Mouse (Mus musculus): ENCODE data around the gene Ccser2. TPM values are rescaled to one million over a fixed set of nuclear protein-coding genes. Genes with fewer than 3 reads are reported as not detected.

The Ccser2 gene
- total and polyA plus RNA-seq, 2 experiments from 2014 or later: 98.3 to 101 TPM

DNA sequence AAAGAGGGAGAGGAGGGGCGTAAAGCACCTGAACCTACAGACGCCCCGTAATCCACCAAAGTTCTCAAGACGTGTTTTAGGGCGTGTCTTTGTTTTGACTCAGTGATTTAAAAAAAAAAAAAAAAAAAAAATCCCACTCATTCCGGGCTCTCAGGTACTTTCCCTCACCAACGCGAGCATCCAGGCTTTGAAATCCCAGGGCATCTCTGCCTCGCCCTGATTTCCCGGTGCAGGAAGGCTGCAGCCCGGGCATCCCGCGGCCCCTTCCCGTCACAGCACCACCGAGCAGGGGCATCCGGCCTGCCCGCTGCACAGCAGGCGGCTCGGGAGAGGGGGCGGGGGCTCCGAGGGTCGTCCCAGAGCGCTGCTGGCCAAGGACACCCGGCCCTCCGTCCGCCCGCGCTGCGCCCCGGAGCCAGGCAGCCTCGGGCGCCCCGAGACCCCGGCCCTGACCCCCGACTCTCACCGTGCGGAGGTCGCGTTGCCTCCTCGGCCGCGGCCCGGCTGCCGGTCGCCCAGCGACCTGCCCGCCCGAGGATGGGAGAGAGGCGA, 425 bp downstream of the Ccser2 start:
- peak overlapping the region; percentile 93 for H3K4me3 ChIP-seq (ENCODE audit: low read depth, low read length)
- peak overlapping the region; percentile 81 for H3K27ac ChIP-seq (ENCODE audit: low read depth, low read length)
- H3K4me1 ChIP-seq (ENCODE audit: insufficient read depth): peaks cover 6% of the 10 kb centered on the region; the same call in 1 of the 2 replicates
- peak overlapping the region; percentile 58 for H3K4me2 ChIP-seq (ENCODE audit: low read depth)
- H3K9me3 ChIP-seq (ENCODE audit: low read length): no peaks in the 10 kb centered on the region
- 4% methylated on average over 48 of the region's 49 CpGs for WGBS
- no peak for DNase-seq
- peak; percentile 75 for ATAC-seq
- TF ChIP-seq CTCF (IDR thresholded peaks at IDR 0.05; ENCODE audit: low read depth): no peak
- H3K27me3 ChIP-seq (ENCODE audit: insufficient read depth, low read length): no peaks in the 10 kb centered on the region
- no peaks in the 10 kb centered on the region for H3K36me3 ChIP-seq (ENCODE audit: insufficient read depth)
- H3K9ac ChIP-seq: peak overlapping the region; percentile 92

DNA sequence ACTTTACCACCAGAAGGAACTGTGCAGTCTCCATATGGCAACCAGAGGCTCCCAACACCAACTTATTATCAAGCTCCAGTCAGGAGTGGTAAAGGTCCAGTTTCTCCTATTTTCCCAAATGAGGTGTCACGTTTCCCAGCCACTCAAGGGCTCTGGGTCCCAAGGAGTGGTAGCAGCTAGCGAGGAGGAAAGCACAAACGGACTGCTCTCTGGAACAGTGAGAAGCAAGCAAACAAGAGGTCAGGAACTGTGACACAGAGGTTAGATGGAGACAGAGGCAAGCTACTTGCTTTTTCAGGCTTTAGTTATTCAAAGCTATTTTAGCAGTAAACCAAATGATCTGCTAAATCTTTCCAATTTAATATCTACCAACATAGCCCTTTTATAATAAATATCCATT, 3.2 kb downstream of the Ccser2 start:
- Histone ChIP-seq H3K27me3 (ENCODE audit: insufficient read depth, low read length) (no peaks in the 10 kb centered on the region), H3K27ac (ENCODE audit: low read depth, low read length) (no peak overlapping the region), H3K4me3 (ENCODE audit: low read depth, low read length) (no peak overlapping the region), H3K4me1 (ENCODE audit: insufficient read depth) (peaks cover 6% of the 10 kb centered on the region; the same call in 1 of the 2 replicates), H3K4me2 (ENCODE audit: low read depth) (no peak overlapping the region), H3K9me3 (ENCODE audit: low read length) (no peaks in the 10 kb centered on the region), H3K9ac (no peak overlapping the region), H3K36me3 (ENCODE audit: insufficient read depth) (no peaks in the 10 kb centered on the region)
- ATAC-seq: no peak
- DNase-seq: no peak
- TF ChIP-seq CTCF (IDR thresholded peaks at IDR 0.05; ENCODE audit: low read depth): no peak
- WGBS: 59% methylated on average over 3 of the region's 3 CpGs

DNA sequence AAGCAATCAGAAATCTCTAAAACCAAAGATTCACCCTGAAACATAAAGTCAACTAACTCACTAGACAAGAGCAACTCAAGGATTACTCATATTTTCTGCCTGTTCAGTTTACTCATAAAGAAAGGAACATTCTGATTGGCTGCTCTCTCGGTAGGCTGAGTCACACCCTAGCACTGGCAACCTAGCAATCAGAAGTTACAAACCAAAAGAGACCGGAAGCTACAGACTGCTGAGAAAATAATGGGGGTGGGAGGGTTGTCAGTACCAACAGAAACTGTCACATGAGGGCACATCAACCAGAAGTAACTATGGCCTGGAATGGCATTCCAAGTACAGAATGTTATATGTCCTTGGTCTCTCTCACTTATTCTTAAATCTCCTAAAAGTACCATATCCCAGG, 6.1 kb downstream of the Ccser2 start:
- Histone ChIP-seq H3K9me3 (ENCODE audit: low read length) (no peaks in the 10 kb centered on the region), H3K9ac (no peak overlapping the region), H3K4me1 (ENCODE audit: insufficient read depth) (peaks cover 6% of the 10 kb centered on the region; the same call in 1 of the 2 replicates), H3K27ac (ENCODE audit: low read depth, low read length) (no peak overlapping the region), H3K4me3 (ENCODE audit: low read depth, low read length) (no peak overlapping the region), H3K36me3 (ENCODE audit: insufficient read depth) (no peaks in the 10 kb centered on the region), H3K27me3 (ENCODE audit: insufficient read depth, low read length) (no peaks in the 10 kb centered on the region), H3K4me2 (ENCODE audit: low read depth) (no peak overlapping the region)
- DNase-seq (no peak), ATAC-seq (no peak)
- 97% methylated on average over 2 of the region's 2 CpGs for WGBS
- no peak for TF ChIP-seq CTCF (IDR thresholded peaks at IDR 0.05; ENCODE audit: low read depth)

DNA sequence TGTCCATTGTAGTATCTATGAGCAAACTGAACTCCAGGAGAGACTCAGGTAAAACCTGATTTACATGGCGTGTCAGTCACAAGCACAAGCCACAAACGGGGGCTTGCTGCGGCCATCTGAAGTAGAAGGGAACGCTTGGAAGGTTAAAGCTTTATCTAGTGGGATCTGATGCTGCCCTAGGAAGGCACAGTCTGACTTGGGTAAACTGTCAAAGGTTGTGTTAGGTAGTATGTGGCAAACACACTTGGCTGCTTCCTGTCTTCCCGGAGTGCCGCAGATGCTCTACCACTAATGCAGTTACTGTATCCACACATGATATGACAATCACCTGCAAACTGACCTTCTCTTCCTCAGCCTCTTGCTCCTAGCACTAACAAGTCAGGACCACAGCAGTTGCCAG, 10.9 kb downstream of the Ccser2 start:
- DNase-seq: no peak
- Histone ChIP-seq H3K9me3 (ENCODE audit: low read length) (no peaks in the 10 kb centered on the region), H3K27ac (ENCODE audit: low read depth, low read length) (no peak overlapping the region), H3K9ac (no peak overlapping the region), H3K36me3 (ENCODE audit: insufficient read depth) (no peaks in the 10 kb centered on the region), H3K27me3 (ENCODE audit: insufficient read depth, low read length) (no peaks in the 10 kb centered on the region), H3K4me1 (ENCODE audit: insufficient read depth) (no peaks in the 10 kb centered on the region), H3K4me2 (ENCODE audit: low read depth) (no peak overlapping the region), H3K4me3 (ENCODE audit: low read depth, low read length) (no peak overlapping the region)
- TF ChIP-seq CTCF (IDR thresholded peaks at IDR 0.05; ENCODE audit: low read depth): no peak
- WGBS: 95% methylated on average over 6 of the region's 6 CpGs
- no peak for ATAC-seq

DNA sequence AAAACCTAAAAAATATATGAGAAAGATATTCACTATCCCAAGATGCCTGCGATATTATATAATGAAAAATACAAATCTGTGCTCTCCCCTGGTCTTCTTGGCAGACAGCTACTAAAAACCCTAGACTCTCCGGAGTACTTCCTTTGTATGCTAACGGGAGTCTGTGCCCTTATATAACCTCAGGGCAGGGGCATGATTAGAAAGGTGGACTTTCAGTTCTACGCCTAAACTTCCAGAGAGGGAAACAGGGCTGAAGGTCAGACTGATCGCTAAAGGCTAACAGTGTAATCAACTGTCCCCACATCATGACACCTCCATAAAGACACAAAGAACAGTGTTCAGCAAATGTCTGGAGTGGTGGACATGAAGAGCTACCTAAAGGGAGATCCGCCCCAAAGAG, 11.3 kb downstream of the Ccser2 start:
- H3K27ac ChIP-seq (ENCODE audit: low read depth, low read length): no peak overlapping the region
- no peak overlapping the region for H3K9ac ChIP-seq
- no peaks in the 10 kb centered on the region for H3K4me1 ChIP-seq (ENCODE audit: insufficient read depth)
- TF ChIP-seq CTCF (IDR thresholded peaks at IDR 0.05; ENCODE audit: low read depth): no peak
- no peaks in the 10 kb centered on the region for H3K27me3 ChIP-seq (ENCODE audit: insufficient read depth, low read length)
- ATAC-seq (no peak), DNase-seq (no peak)
- H3K4me3 ChIP-seq (ENCODE audit: low read depth, low read length): no peak overlapping the region
- no peak overlapping the region for H3K4me2 ChIP-seq (ENCODE audit: low read depth)
- H3K36me3 ChIP-seq (ENCODE audit: insufficient read depth): no peaks in the 10 kb centered on the region
- no peaks in the 10 kb centered on the region for H3K9me3 ChIP-seq (ENCODE audit: low read length)
- WGBS: 82% methylated on average over 6 of the region's 6 CpGs

DNA sequence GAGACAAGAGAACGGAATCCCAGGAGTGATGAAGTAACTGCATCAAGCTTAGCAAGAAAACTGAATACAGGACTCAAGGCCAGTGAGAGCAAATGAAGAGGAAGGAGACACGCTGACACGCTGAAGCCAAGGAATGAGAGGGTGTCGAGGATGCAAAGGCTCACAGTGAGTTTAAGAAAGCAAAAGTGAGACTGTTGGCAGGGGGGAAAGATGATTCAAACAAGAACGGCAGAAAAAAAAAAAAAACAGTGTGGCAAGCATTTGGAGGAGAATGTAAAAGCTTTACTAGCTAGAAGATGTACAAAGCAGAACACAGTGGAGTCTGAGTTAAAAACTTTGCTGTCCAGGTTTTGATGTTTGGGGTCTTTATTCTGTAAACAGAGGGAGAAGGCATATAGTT, 11.9 kb downstream of the Ccser2 start:
- H3K4me2 ChIP-seq (ENCODE audit: low read depth): no peak overlapping the region
- no peak for TF ChIP-seq CTCF (IDR thresholded peaks at IDR 0.05; ENCODE audit: low read depth)
- no peak overlapping the region for H3K27ac ChIP-seq (ENCODE audit: low read depth, low read length)
- no peaks in the 10 kb centered on the region for H3K9me3 ChIP-seq (ENCODE audit: low read length)
- no peaks in the 10 kb centered on the region for H3K36me3 ChIP-seq (ENCODE audit: insufficient read depth)
- no peaks in the 10 kb centered on the region for H3K27me3 ChIP-seq (ENCODE audit: insufficient read depth, low read length)
- no peak overlapping the region for H3K9ac ChIP-seq
- 58% methylated on average over 5 of the region's 5 CpGs for WGBS
- ATAC-seq (no peak), DNase-seq (no peak)
- no peaks in the 10 kb centered on the region for H3K4me1 ChIP-seq (ENCODE audit: insufficient read depth)
- H3K4me3 ChIP-seq (ENCODE audit: low read depth, low read length): no peak overlapping the region

DNA sequence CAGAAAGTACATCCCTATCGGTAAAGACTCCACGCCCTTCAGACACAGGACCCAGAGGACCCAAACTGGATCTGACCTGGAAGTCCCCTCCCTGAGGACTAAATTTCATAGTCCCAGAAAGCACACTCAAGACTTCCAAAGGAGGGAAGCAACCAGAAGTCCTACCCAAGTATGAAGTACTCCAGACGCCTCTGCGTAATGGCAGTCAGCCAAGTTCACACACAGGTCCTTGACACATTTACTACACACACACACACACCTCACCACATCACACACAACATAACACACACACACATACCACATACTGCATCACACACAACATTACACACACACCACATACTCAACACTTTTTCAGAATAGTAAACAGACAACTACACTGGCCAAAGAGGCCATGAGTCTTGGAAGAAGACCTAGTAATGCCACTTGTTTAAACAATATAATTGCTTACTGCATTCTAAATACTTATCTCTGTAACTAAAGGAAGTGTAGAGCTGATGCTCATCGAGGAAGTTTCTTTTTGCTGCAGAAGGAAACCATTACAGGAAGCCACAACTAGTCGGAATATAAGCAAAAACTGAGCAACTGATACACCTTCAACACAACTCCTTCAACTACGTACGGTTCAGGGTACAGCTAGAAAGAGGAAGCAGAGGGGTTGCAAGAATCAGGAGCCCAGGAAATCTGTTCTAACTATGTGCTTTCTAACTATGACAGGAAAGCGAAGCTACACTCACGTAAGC, 15.7 kb downstream of the Ccser2 start:
- Histone ChIP-seq H3K27me3 (ENCODE audit: insufficient read depth, low read length) (no peaks in the 10 kb centered on the region), H3K4me3 (ENCODE audit: low read depth, low read length) (no peak overlapping the region), H3K4me2 (ENCODE audit: low read depth) (no peak overlapping the region), H3K9ac (no peak overlapping the region), H3K4me1 (ENCODE audit: insufficient read depth) (no peaks in the 10 kb centered on the region), H3K36me3 (ENCODE audit: insufficient read depth) (no peaks in the 10 kb centered on the region; the same call in 1 of the 2 replicates), H3K9me3 (ENCODE audit: low read length) (no peaks in the 10 kb centered on the region), H3K27ac (ENCODE audit: low read depth, low read length) (no peak overlapping the region)
- ATAC-seq: 0 out of 2 replicates have a peak, but pooled peaks have one; percentile 3
- 91% methylated on average over 10 of the region's 10 CpGs for WGBS
- no peak for TF ChIP-seq CTCF (IDR thresholded peaks at IDR 0.05; ENCODE audit: low read depth)
- no peak for DNase-seq

All from forebrain, postnatal 0 days (tissue).